Mouse (Mus musculus): ENCODE measurements around the gene Tsga10ip.
A peak's percentile ranks its signal among the peaks of the same experiment; 100 is the strongest.
"Not testable (repeated sequence)": the region's sequence is repeated elsewhere in the genome, so short reads cannot be mapped to it uniquely, and the experiment has no call there.

DNA sequence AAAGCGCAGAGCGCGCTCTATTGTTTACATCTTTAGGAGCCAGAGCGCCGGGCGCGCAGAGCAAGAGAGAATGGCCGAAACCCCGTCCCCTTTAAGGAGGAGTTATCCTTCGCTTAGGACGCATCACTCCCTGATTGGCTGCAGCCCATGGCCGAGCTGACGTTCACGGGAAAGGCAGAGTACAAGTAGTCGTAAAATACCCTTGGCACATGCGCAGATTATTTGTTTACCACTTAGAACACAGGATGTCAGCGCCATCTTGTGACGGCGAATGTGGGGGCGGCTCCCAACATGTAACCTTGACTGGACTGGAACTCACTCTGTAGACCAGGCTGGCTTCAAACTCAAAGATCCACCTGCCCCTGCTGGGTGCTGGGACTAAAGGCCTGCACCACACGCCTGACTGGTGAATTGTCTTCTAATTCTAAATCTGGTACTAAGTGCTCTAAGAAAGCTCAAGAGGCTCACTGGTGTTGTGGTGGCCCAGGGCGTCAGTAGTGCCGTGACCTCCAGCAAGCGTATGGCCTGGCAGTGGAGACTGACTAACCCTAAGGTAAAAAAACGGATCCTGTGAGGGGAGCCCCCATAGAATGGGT, 4.3 kb upstream of the Tsga10ip start:
- TF ChIP-seq CTCF (IDR thresholded peaks at IDR 0.05; ENCODE audit: low read depth), result peak; percentile 35
- TF ChIP-seq EP300 (IDR thresholded peaks at IDR 0.05; ENCODE audit: low read depth), result not testable (repeated sequence)

Measured in liver, postnatal 0 days (tissue).